Mouse (Mus musculus): ENCODE results near the gene Ptgfrn.

DNA sequence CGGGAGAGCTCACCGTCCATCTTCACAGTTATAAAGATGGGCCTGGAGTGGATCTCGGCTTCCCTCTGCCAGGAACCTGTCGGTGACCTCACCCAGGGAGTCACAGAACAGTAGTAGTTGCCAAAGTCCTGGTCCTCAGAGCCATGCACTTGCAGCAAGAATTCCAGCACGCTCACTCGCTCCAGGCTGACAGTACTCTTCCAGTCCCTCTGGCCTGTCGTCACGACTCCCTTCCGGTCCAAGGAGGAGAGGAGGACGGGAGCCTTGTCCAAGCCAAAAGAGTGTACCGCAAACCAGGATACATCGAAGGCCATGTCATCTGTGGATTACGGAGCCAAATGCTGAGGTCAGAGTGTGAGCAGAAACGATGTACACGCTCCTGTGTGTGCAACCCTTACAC, 64.6 kb downstream of the Ptgfrn start:
- TF ChIP-seq POLR2A (IDR thresholded peaks at IDR 0.05; ENCODE audit: control insufficient read depth, low read depth, low read length), result no peak
- TF ChIP-seq CTCF (IDR thresholded peaks at IDR 0.05; ENCODE audit: control insufficient read depth, insufficient read depth, insufficient replicate concordance, low read depth, low read length), result no peak

Measured in testis, adult 2 months (tissue).